ENCODE assay signal across 8 mouse cellular contexts in the genomic region with DNA sequence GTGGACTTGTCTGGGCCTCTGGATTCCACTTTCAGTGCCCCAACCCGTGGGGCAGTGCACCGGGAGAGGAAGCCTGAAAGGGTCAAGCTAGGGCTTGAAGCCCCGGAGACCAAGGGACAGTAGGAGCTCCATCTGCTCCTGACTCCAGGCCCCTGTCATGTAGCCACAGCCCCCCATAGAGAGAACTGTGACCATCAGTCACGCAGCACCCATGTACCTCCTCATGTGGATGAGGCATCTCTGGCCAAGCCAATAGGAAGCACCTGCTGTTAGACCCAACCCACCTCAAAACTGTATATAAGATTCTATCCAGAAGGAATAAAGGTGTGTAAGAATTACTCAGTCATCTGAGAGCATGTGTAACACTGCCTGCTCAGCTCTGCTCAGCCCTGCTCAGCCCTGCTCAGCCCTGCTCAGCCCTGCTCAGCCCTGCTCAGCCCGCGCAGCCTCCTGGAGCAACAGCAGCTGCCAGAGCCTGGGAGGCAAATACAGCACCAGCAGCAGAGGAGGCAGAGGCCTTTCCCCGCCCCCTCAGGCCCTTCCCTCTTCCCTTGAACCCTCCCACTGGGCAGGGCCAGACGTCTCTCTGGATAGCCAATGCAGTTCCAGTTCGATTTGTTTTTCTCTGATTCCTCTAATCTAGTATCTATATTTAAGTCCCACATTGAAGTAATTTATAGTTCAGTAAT.
DNase-seq lines count a peak whose midpoint lies in the region; ATAC-seq and TF ChIP-seq lines count a peak whose summit lies in the region.

No protein-coding gene starts in this region.

- intact Hi-C loops in left cerebral cortex, postnatal 14 days (cut with DNase I): no loop called here

- H3K27ac ChIP-seq in heart, postnatal 0 days (ENCODE audit: low read depth): no peak overlapping the region
- H3K27ac ChIP-seq in midbrain, embryonic 10.5 days (replicated peaks): 0 out of 2 replicates have a peak overlapping the region, but pooled peaks have one; percentile 19

- no peak overlapping the region for H3K4me3 ChIP-seq in heart, postnatal 0 days (ENCODE audit: low read depth, low read length)
- H3K4me3 ChIP-seq in midbrain, embryonic 10.5 days: no peak overlapping the region

- no peaks in the 10 kb centered on the region for H3K9me3 ChIP-seq in heart, postnatal 0 days (replicated peaks; ENCODE audit: control insufficient read depth, low read length)
- no peaks in the 10 kb centered on the region for H3K9me3 ChIP-seq in midbrain, embryonic 10.5 days (replicated peaks)

- H3K9ac ChIP-seq in heart, postnatal 0 days (replicated peaks; ENCODE audit: low read depth, low read length): no peak overlapping the region

- H3K4me2 ChIP-seq in heart, postnatal 0 days (ENCODE audit: low read depth, low read length): no peak overlapping the region

- TF ChIP-seq EP300 in heart, postnatal 0 days (IDR thresholded peaks at IDR 0.05; ENCODE audit: low read depth): no peak

- H3K27me3 ChIP-seq in heart, postnatal 0 days (ENCODE audit: control insufficient read depth, insufficient read depth, low read length): no peaks in the 10 kb centered on the region
- H3K27me3 ChIP-seq in midbrain, embryonic 10.5 days (ENCODE audit: low read depth, poor library complexity, severe bottlenecking): no peaks in the 10 kb centered on the region

- TF ChIP-seq CTCF in heart, postnatal 0 days (IDR thresholded peaks at IDR 0.05; ENCODE audit: low read depth): no peak

- H3K36me3 ChIP-seq in heart, postnatal 0 days (replicated peaks; ENCODE audit: control insufficient read depth, insufficient read depth, low read length): no peaks in the 10 kb centered on the region
- H3K36me3 ChIP-seq in midbrain, embryonic 10.5 days: no peaks in the 10 kb centered on the region

- peak; percentile 64 for ATAC-seq in heart, postnatal 0 days (ENCODE audit: insufficient read depth, low read depth)

- WGBS in heart, postnatal 0 days: 35% methylated on average over 9 of the region's 9 CpGs
- 43% methylated on average over 9 of the region's 9 CpGs for WGBS in midbrain, embryonic 10.5 days

- no peaks in the 10 kb centered on the region for H3K4me1 ChIP-seq in heart, postnatal 0 days (ENCODE audit: control insufficient read depth, insufficient read depth)
- H3K4me1 ChIP-seq in midbrain, embryonic 10.5 days: peaks cover 5% of the 10 kb centered on the region

- DNase-seq in lung, adult 18-20 months: peak; percentile 14 to 18
- DNase-seq in lung, postnatal 25 days (ENCODE audit: low spot score): no peak
- peak; percentile 76 for DNase-seq in embryo, embryonic 11 days
- no peak for DNase-seq in heart, postnatal 0 days (ENCODE audit: low spot score)
- peak; percentile 14 to 20 for DNase-seq in left cerebral cortex, postnatal 14 days (ENCODE audit: low spot score in 2 of 2)
- peak; percentile 54 for DNase-seq in midbrain, embryonic 10.5 days (ENCODE audit: low spot score)
- peak; percentile 42 for DNase-seq in yolk sac, embryonic 10.5 days (ENCODE audit: low spot score)
- no peak for DNase-seq in cerebellum, postnatal 25 days

Comparison
In these comparisons a context has a peak if more than half of its experiments do, and no peak if none do; other contexts are left out.
1. DNase-seq: peak in lung, adult 18-20 months (2 of 2), embryo, embryonic 11 days (single experiment), left cerebral cortex, postnatal 14 days (2 of 2), midbrain, embryonic 10.5 days (single experiment) and yolk sac, embryonic 10.5 days (single experiment); none in lung, postnatal 25 days (single experiment), heart, postnatal 0 days (single experiment) and cerebellum, postnatal 25 days (0 of 2).